Mouse (Mus musculus): ENCODE results near the gene Cryzl1.

DNA sequence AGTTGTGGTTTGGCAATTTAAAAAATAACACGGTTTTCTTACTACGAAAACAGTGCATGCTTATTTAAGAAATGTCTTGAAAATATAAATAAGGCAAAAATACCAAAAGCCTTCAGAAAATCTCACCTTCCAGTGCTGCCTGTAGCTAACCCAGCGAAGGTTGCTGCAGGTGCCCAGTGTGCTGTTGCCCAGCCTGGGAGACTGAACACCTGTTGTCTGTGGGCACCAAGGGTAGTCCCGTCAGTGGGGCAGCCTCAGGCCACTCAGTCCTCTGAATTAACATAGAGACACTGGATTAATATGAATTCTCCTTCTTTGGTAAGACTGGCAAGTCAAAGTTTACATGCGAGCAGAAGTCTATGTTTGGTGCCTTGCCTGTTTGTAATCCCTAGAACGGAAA, 9.7 kb upstream of the Cryzl1 start:
- TF ChIP-seq CTCF (IDR thresholded peaks at IDR 0.05; ENCODE audit: insufficient read depth, low read depth, low read length) (no peak), POLR2A (IDR thresholded peaks at IDR 0.05; ENCODE audit: insufficient read depth, low read depth, low read length) (no peak)
